Mouse (Mus musculus) ES-E14 (cell line): ENCODE measurements around the gene Acss3.

Source experiments
- CHD2 ChIP-seq: IDR thresholded peaks from 2 replicates; pipeline ENCODE4 v1.6.1; 2014; ENCODE audit warnings: mild to moderate bottlenecking, low read depth, low read length, inconsistent platforms
- MAFK ChIP-seq: IDR thresholded peaks from 2 replicates; pipeline ENCODE4 v1.6.1; 2014; ENCODE audit warnings: mild to moderate bottlenecking, low read depth, low read length, inconsistent platforms; ENCODE audit not compliant: insufficient read depth

DNA sequence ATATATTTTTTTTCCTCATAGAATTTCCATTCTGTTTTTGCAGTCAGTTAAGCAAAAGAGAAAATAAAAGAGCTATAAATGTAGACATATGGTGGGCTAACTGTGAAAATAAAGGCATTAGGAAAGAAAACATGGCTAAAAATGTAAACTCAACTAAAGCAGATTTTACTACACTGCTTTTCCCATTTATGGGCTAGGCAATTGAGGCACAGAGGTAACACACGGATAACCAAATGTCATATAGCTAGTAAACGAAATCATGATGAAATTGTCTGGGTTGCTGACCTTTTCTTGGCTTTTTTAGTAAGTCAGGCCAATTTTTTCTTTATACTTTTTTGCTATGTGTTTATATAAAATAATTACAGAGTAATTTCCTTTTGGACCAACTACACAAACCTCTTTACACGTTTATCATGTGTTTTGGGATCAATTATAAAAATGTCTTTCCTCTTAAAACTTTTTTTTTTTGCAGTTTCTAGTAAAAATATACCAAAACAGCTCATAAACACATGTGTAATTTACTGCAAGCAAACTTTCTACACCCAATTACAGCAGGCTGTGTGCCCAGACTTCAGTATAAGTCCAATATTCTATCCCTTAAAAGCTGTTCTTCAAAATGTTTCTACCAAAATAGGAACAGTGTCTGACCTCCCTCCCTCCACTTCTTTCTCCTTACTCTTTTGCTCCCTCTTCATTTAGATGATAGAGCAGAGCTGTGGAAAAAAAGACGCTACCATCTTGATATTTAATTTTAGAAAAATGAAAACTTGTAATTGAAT is 69.4 kb downstream of the Acss3 start:
- TF ChIP-seq MAFK: no peak
- TF ChIP-seq CHD2: no peak
